Mouse (Mus musculus): ENCODE measurements around the gene Phldb2. TPM values are rescaled to one million over a fixed set of nuclear protein-coding genes. Genes with fewer than 3 reads are reported as not detected.

Phldb2 gene
- total and polyA plus RNA-seq, 3 experiments: 0.04 TPM; not detected in 2

- no peak overlapping the region for H3K4me3 ChIP-seq (replicated peaks in 1 of 3; ENCODE audit: low read depth in 2 of 3, low read length in 2 of 3, poor library complexity in 1 of 3)
- 0 out of 2 replicates have a peak, but pooled peaks have one; percentile 36 for TF ChIP-seq SIN3A (IDR thresholded peaks at IDR 0.05; ENCODE audit: low read length)
- no peak for TF ChIP-seq MAX (IDR thresholded peaks at IDR 0.05; ENCODE audit: low read length)
- peak; percentile 62 for TF ChIP-seq EP300 (IDR thresholded peaks at IDR 0.05; ENCODE audit: low read length)
- no peak for TF ChIP-seq RCOR1 (conservative IDR thresholded peaks at IDR 0.05; ENCODE audit: low read depth, low read length)
- TF ChIP-seq KAT2A (IDR thresholded peaks at IDR 0.05; ENCODE audit: insufficient replicate concordance, low read length): no peak
- TF ChIP-seq ETS1 (conservative IDR thresholded peaks at IDR 0.05; ENCODE audit: low read depth, low read length): peak; percentile 57
- TF ChIP-seq MXI1 (IDR thresholded peaks at IDR 0.05; ENCODE audit: low read depth, low read length): no peak
- TF ChIP-seq JUN (IDR thresholded peaks at IDR 0.05; ENCODE audit: insufficient read depth, low read depth, low read length): 0 out of 2 replicates have a peak, but pooled peaks have one; percentile 5
- TF ChIP-seq ZKSCAN1 (IDR thresholded peaks at IDR 0.05; ENCODE audit: borderline replicate concordance, low read depth, low read length): no peak
- peak; percentile 33; the same call in 1 of the 2 replicates for TF ChIP-seq TCF12 (IDR thresholded peaks at IDR 0.05; ENCODE audit: low read depth, low read length)
- no peak for TF ChIP-seq POLR2A (IDR thresholded peaks at IDR 0.05; ENCODE audit: low read depth, low read length)
- no peak for TF ChIP-seq NELFE (IDR thresholded peaks at IDR 0.05; ENCODE audit: low read depth, low read length)
- TF ChIP-seq MEF2A (IDR thresholded peaks at IDR 0.05; ENCODE audit: borderline replicate concordance, low read depth, low read length): no peak
- 0 out of 2 replicates have a peak, but pooled peaks have one; percentile 34 for TF ChIP-seq CHD2 (IDR thresholded peaks at IDR 0.05; ENCODE audit: low read length)
- 0 out of 2 replicates have a peak, but pooled peaks have one; percentile 15 for TF ChIP-seq IRF4 (IDR thresholded peaks at IDR 0.05; ENCODE audit: low read depth, low read length)
- TF ChIP-seq SMC3 (IDR thresholded peaks at IDR 0.05; ENCODE audit: low read depth, low read length): no peak
- peak; percentile 36; the same call in 1 of the 2 replicates for TF ChIP-seq JUND (conservative IDR thresholded peaks at IDR 0.05; ENCODE audit: low read depth, low read length)
- TF ChIP-seq CTCF (conservative IDR thresholded peaks at IDR 0.05 in 1 of 2, IDR thresholded peaks at IDR 0.05 in 1 of 2; ENCODE audit: low read depth in 2 of 2, low read length in 2 of 2): no peak
- no peak for TF ChIP-seq USF2 (conservative IDR thresholded peaks at IDR 0.05; ENCODE audit: low read depth, low read length)
- no peak for TF ChIP-seq E2F4 (IDR thresholded peaks at IDR 0.05; ENCODE audit: insufficient replicate concordance, low read depth, low read length)
- dilution Hi-C loops (cut with MboI; ENCODE audit: extremely low pct_ligation_motif_present, extremely low pct_unique_long_range_greater_than_20kb, low sequenced_read_pairs) (no loop called here), in situ Hi-C loops (cut with MboI; ENCODE audit: low pct_ligation_motif_present, low pct_unique_long_range_greater_than_20kb, low sequenced_read_pairs) (no loop called here)
- H3K9ac ChIP-seq (ENCODE audit: insufficient read depth, low read depth): no peak overlapping the region
- no peaks in the 10 kb centered on the region for H3K9me3 ChIP-seq (replicated peaks; ENCODE audit: low read length)
- DNase-seq (ENCODE audit: extremely low read depth): peak; percentile 20
- H3K27me3 ChIP-seq (replicated peaks): no peaks in the 10 kb centered on the region
- H3K36me3 ChIP-seq (replicated peaks in 1 of 2; ENCODE audit: control insufficient read depth in 1 of 2, insufficient read depth in 1 of 2, low read length in 1 of 2): no peaks in the 10 kb centered on the region
- no peak overlapping the region; the same call in 1 of the 2 replicates for H3K4me2 ChIP-seq (ENCODE audit: insufficient read depth, low read depth, poor library complexity, severe bottlenecking)
- peaks cover 7 to 29% of the 10 kb centered on the region in 2 experiments; a peak in 3 of 4 replicates for H3K4me1 ChIP-seq (ENCODE audit: control insufficient read depth in 1 of 2, insufficient read depth in 2 of 2)
- no peak overlapping the region for H3K27ac ChIP-seq (ENCODE audit: insufficient read depth, low read depth)
- no peaks in the 10 kb centered on the region for H3K79me2 ChIP-seq (replicated peaks; ENCODE audit: control insufficient read depth, extremely low read depth, insufficient read depth, poor library complexity, severe bottlenecking)
Measured at GRCm38 (mm10) chr16:45877171-45877570, 76.2 kb downstream of the Phldb2 start.

GRCm38 (mm10) chr16:45873397-45873796, 80.0 kb downstream of the Phldb2 start:
- Histone ChIP-seq H3K4me3 (replicated peaks in 1 of 3; ENCODE audit: low read depth in 2 of 3, low read length in 2 of 3, poor library complexity in 1 of 3) (no peak overlapping the region), H3K4me1 (ENCODE audit: control insufficient read depth in 1 of 2, insufficient read depth in 2 of 2) (peaks cover 11 to 36% of the 10 kb centered on the region in 2 experiments), H3K27me3 (replicated peaks) (no peaks in the 10 kb centered on the region), H3K9me3 (replicated peaks; ENCODE audit: low read length) (no peaks in the 10 kb centered on the region), H3K36me3 (replicated peaks in 1 of 2; ENCODE audit: control insufficient read depth in 1 of 2, insufficient read depth in 1 of 2, low read length in 1 of 2) (no peaks in the 10 kb centered on the region), H3K4me2 (ENCODE audit: insufficient read depth, low read depth, poor library complexity, severe bottlenecking) (no peak overlapping the region), H3K9ac (ENCODE audit: insufficient read depth, low read depth) (no peak overlapping the region), H3K79me2 (replicated peaks; ENCODE audit: control insufficient read depth, extremely low read depth, insufficient read depth, poor library complexity, severe bottlenecking) (no peaks in the 10 kb centered on the region), H3K27ac (ENCODE audit: insufficient read depth, low read depth) (no peak overlapping the region)
- dilution Hi-C loops (cut with MboI; ENCODE audit: extremely low pct_ligation_motif_present, extremely low pct_unique_long_range_greater_than_20kb, low sequenced_read_pairs): no loop called here
- TF ChIP-seq ZKSCAN1 (IDR thresholded peaks at IDR 0.05; ENCODE audit: borderline replicate concordance, low read depth, low read length): no peak
- TF ChIP-seq ELF1 (IDR thresholded peaks at IDR 0.05; ENCODE audit: low read depth, low read length): no peak
- TF ChIP-seq JUN (IDR thresholded peaks at IDR 0.05; ENCODE audit: insufficient read depth, low read depth, low read length): no peak
- TF ChIP-seq MEF2A (IDR thresholded peaks at IDR 0.05; ENCODE audit: borderline replicate concordance, low read depth, low read length): no peak
- no peak for TF ChIP-seq ETS1 (conservative IDR thresholded peaks at IDR 0.05; ENCODE audit: low read depth, low read length)
- no peak for TF ChIP-seq MYC (IDR thresholded peaks at IDR 0.05; ENCODE audit: low read depth, low read length)
- TF ChIP-seq IRF4 (IDR thresholded peaks at IDR 0.05; ENCODE audit: low read depth, low read length): no peak
- TF ChIP-seq NELFE (IDR thresholded peaks at IDR 0.05; ENCODE audit: low read depth, low read length): no peak
- TF ChIP-seq EP300 (IDR thresholded peaks at IDR 0.05; ENCODE audit: low read length): no peak
- TF ChIP-seq MAX (IDR thresholded peaks at IDR 0.05; ENCODE audit: low read length): no peak
- no peak for TF ChIP-seq ZC3H11A (IDR thresholded peaks at IDR 0.05; ENCODE audit: low read depth, low read length)
- no peak for TF ChIP-seq MXI1 (IDR thresholded peaks at IDR 0.05; ENCODE audit: low read depth, low read length)
- no peak for TF ChIP-seq USF1 (IDR thresholded peaks at IDR 0.05; ENCODE audit: low read depth, low read length)
- DNase-seq (ENCODE audit: extremely low read depth): no peak
- in situ Hi-C loops (cut with MboI; ENCODE audit: low pct_ligation_motif_present, low pct_unique_long_range_greater_than_20kb, low sequenced_read_pairs): no loop called here
